Mouse (Mus musculus) intestine, embryonic 14.5 days (tissue): ENCODE data around the gene Gm44973. TPM values are rescaled to one million over a fixed set of nuclear protein-coding genes. Genes with fewer than 3 reads are reported as not detected.
"Not testable (repeated sequence)": the region's sequence is repeated elsewhere in the genome, so short reads cannot be mapped to it uniquely, and the experiment has no call there.

Experiments used
- ATAC-seq: fragments of 200-750 bp; cut with Nextera tagmentation; replicated peaks from 2 replicates; pipeline ENCODE4 v1.8.0; 2017; ENCODE audit warnings: low read depth, moderate number of reproducible peaks, moderate TSS enrichment, moderate library complexity; ENCODE audit not compliant: low FRiP score, low TSS enrichment
- DNase-seq: peaks from one replicate; pipeline ENCODE4 v3.0.0-alpha.2; 2018; ENCODE audit warnings: low spot score
- H3K27ac ChIP-seq: fragments of 300-500 bp; sonication (generic); 2 replicates; pipeline ENCODE4 v1.5.1; 2014; ENCODE audit warnings: low read depth, mild to moderate bottlenecking, control low read depth
- H3K27me3 ChIP-seq: fragments of 300-500 bp; sonication (generic); replicated peaks from 2 replicates; pipeline ENCODE4 v1.6.1; 2014; ENCODE audit warnings: low read length, control low read depth; ENCODE audit not compliant: control insufficient read depth, insufficient read depth
- H3K36me3 ChIP-seq: fragments of 300-500 bp; sonication (generic); 2 replicates; pipeline ENCODE4 v1.6.1; 2014; ENCODE audit warnings: low read length, control low read depth; ENCODE audit not compliant: control insufficient read depth, insufficient read depth
- H3K4me1 ChIP-seq: fragments of 300-500 bp; sonication (generic); replicated peaks from 2 replicates; pipeline ENCODE4 v1.6.1; 2014; ENCODE audit warnings: low read length, control low read depth, mixed read lengths; ENCODE audit not compliant: control insufficient read depth, insufficient read depth
- H3K4me2 ChIP-seq: fragments of 300-500 bp; sonication (generic); 2 replicates; pipeline ENCODE4 v1.6.1; 2014; ENCODE audit warnings: low read length
- H3K4me3 ChIP-seq: fragments of 300-500 bp; sonication (generic); 2 replicates; pipeline ENCODE4 v1.5.1; 2014; ENCODE audit warnings: low read depth, low read length, control low read depth, mixed read lengths
- H3K9ac ChIP-seq: fragments of 300-500 bp; sonication (generic); 2 replicates; pipeline ENCODE4 v1.6.1; 2014; ENCODE audit warnings: mild to moderate bottlenecking, low read length
- H3K9me3 ChIP-seq: fragments of 300-500 bp; sonication (generic); 2 replicates; pipeline ENCODE4 v1.6.1; 2016; ENCODE audit warnings: low read length, control low read depth; ENCODE audit not compliant: control insufficient read depth
- WGBS: fragments of 180-500 bp; shearing (Covaris S2); extraction: QIAGEN DNeasy Blood & Tissue Kit; methylation state at CpG from one replicate; pipeline ENCODE4 v1.1.7; 2014; 5-methylcytosine and 5-hydroxymethylcytosine counted together
- polyA plus RNA-seq: library from polyadenylated mRNA; unstranded; fragments of >200 nt; fragmentation: Nextera tagmentation; extraction: Ambion mirVana; gene quantifications from 2 replicates; pipeline ENCODE4 v1.2.1, GENCODE M21; 2014

Gene Gm44973
- polyA plus RNA-seq, 1 experiment from 2014 or later, result 2.0 TPM

DNA sequence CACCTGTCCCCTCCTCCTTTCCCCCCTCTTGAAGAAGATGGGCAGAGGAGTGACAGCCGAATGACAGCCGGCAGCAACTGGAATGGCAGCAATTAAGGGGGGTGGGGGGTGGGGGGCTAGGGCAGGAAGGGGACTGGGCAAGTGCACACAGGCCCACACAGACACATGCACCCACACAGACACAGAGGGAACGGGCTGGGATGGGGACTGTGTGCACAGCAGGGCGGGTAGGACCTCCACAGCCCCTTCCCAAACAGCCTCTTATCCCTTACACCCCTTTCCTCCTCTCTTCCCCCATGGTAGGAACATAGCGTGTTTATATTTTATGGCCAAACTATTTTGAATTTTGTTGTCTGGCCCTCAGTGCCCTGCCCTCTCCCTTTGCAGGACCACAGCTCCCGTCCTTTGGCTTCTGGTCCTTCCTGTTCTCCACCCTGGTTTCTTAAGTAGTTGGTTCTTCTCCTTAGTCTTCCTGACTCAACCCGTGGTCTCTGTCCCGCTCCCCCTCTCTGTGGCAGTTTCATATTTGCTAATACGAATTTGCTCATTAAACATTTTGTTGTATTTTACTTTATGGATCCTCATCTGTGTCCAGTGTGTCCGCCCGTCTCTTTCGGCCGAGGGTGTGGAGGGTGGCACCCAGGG, 64.2 kb downstream of the Gm44973 start:
- peak; percentile 16 for ATAC-seq
- peak overlapping the region; percentile 66 for H3K4me2 ChIP-seq
- H3K27ac ChIP-seq, result peak overlapping the region; percentile 92
- H3K9me3 ChIP-seq, DNase-seq, H3K27me3 ChIP-seq, H3K4me1 ChIP-seq: not testable (repeated sequence)
- WGBS, result 43% methylated on average over 9 of the region's 13 CpGs
- peaks cover 59% of the 10 kb centered on the region for H3K36me3 ChIP-seq
- peak overlapping the region; percentile 96 for H3K4me3 ChIP-seq
- H3K9ac ChIP-seq, result peak overlapping the region; percentile 95; the same call in 1 of the 2 replicates

GRCm38 (mm10) chr7:5080010-5080751, 64.9 kb downstream of the Gm44973 start, which contains the start of gene Epn1:
TSS of gene Epn1 (plus strand) at chr7:5080235.
- Histone ChIP-seq H3K27me3 (no peaks in the 10 kb centered on the region), H3K4me3 (peak within 1 kb of the TSS; percentile 96), H3K4me2 (peak within 1 kb of the TSS; percentile 66), H3K4me1 (peaks cover 10% of the 10 kb centered on the region), H3K36me3 (peaks cover 60% of the 10 kb centered on the region), H3K9ac (peak within 1 kb of the TSS; percentile 95), H3K27ac (peak within 1 kb of the TSS; percentile 92), H3K9me3 (no peaks in the 10 kb centered on the region)
- ATAC-seq (peak; percentile 96), DNase-seq (peak; percentile 95)
- under 1% methylated on average over 75 of the region's 81 CpGs for WGBS

DNA sequence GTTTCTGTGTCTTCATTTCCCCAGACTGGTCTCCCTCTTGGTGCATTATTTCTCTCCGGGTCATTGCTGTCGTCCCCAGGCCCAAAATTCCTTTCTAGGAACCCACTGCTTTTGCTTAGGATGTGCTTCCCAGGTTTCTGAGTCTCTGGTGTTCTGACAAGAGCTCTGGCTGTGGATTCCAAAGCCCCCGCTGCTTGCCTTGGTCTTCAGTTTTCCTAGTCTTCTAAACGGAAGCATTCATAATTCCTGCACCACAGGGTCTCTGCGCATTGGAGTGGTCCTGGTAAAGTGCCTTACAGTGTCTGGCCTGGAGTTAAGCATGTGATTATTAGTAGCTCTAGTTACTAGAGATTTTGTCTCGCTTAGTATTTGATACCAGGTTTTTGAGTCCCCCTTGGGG, 65.5 kb downstream of the Gm44973 start:
- Histone ChIP-seq H3K9ac (peak overlapping the region; percentile 95), H3K4me3 (peak overlapping the region; percentile 96)
- DNase-seq, result peak; percentile 71

DNA sequence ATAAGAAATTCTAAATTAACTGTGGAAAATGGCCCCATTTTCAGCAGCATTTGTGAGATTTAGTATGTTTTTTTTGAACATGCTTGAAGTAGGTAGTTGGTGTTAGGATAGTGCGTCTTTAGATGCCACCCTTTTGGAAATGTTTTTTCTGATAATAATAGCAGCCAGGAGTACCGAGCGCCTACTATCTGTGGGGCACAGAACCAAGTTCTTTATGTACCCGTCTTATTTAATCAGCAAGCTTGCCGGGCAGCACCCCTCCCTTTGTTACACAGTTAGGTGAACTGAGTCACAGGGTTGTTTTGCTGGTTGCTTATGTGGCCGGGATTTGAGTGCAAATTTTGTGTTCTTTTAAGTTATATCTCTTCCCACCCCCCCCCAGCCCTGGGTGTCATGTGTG, 65.9 kb downstream of the Gm44973 start:
- 68% methylated on average over 6 of the region's 6 CpGs for WGBS
- no peak overlapping the region for H3K27ac ChIP-seq
- peaks cover 10% of the 10 kb centered on the region for H3K4me1 ChIP-seq
- H3K4me2 ChIP-seq, result peak overlapping the region; percentile 66
- H3K27me3 ChIP-seq, result no peaks in the 10 kb centered on the region
- H3K9ac ChIP-seq, result peak overlapping the region; percentile 95
- DNase-seq, result no peak
- ATAC-seq, result no peak
- H3K4me3 ChIP-seq, result peak overlapping the region; percentile 96
- H3K9me3 ChIP-seq, result no peaks in the 10 kb centered on the region
- H3K36me3 ChIP-seq, result peaks cover 62% of the 10 kb centered on the region

More for the DNA sequence above, 65.5 kb downstream of the Gm44973 start:
- H3K27ac ChIP-seq, result peak overlapping the region; percentile 92; the same call in 1 of the 2 replicates
- no peaks in the 10 kb centered on the region for H3K9me3 ChIP-seq
- peaks cover 10% of the 10 kb centered on the region for H3K4me1 ChIP-seq
- peak overlapping the region; percentile 66 for H3K4me2 ChIP-seq
- no peaks in the 10 kb centered on the region for H3K27me3 ChIP-seq
- WGBS, result 14% methylated on average over 6 of the region's 6 CpGs
- no peak for ATAC-seq
- peaks cover 61% of the 10 kb centered on the region for H3K36me3 ChIP-seq

- Histone ChIP-seq H3K27ac (no peak overlapping the region), H3K4me2 (peak overlapping the region; percentile 66), H3K36me3 (peaks cover 59% of the 10 kb centered on the region), H3K4me3 (no peak overlapping the region), H3K9ac (no peak overlapping the region), H3K4me1 (peaks cover 10% of the 10 kb centered on the region), H3K27me3 (no peaks in the 10 kb centered on the region), H3K9me3 (no peaks in the 10 kb centered on the region)
- no peak for DNase-seq
- 97% methylated on average over 2 of the region's 2 CpGs for WGBS
- ATAC-seq, result no peak
Measured at GRCm38 (mm10) chr7:5081939-5082338, 66.6 kb downstream of the Gm44973 start.

Other genes with a start within 250 kb of the Gm44973 start
- not detected in 2 replicates for gene Fam71e2, start 244.2 kb upstream of the Gm44973 start, polyA plus RNA-seq
- gene Il11, start 232.6 kb upstream of the Gm44973 start, polyA plus RNA-seq, result 0.28 TPM in 1 of 2 replicates, not detected in the other
- gene Tmem190, start 232.6 kb upstream of the Gm44973 start, polyA plus RNA-seq, result 0.52 TPM in 1 of 2 replicates, not detected in the other
- gene Tmem238, start 225.8 kb upstream of the Gm44973 start, polyA plus RNA-seq, result 14.5 and 24.3 TPM in 2 replicates
- 293 and 321 TPM in 2 replicates for gene Rpl28, start 222.6 kb upstream of the Gm44973 start, polyA plus RNA-seq
- gene Ube2s, start 202.9 kb upstream of the Gm44973 start, polyA plus RNA-seq, result 354 and 371 TPM in 2 replicates
- gene Shisa7, start 170.8 kb upstream of the Gm44973 start, polyA plus RNA-seq, result 0.30 and 0.42 TPM in 2 replicates
- gene Isoc2b, start 145.2 kb upstream of the Gm44973 start, polyA plus RNA-seq, result 6.3 and 8.9 TPM in 2 replicates
- 0.96 and 1.0 TPM in 2 replicates for gene Isoc2a, start 138.3 kb upstream of the Gm44973 start, polyA plus RNA-seq
- gene Gm36210, start 109.0 kb upstream of the Gm44973 start, polyA plus RNA-seq, result not detected in 2 replicates
- 3.3 and 4.0 TPM in 2 replicates for gene Zfp628, start 100.3 kb upstream of the Gm44973 start, polyA plus RNA-seq
- 3.1 and 3.3 TPM in 2 replicates for gene Nat14, start 93.5 kb upstream of the Gm44973 start, polyA plus RNA-seq
- 3.7 and 4.0 TPM in 2 replicates for gene Ssc5d, start 89.7 kb upstream of the Gm44973 start, polyA plus RNA-seq
- 0.23 and 0.26 TPM in 2 replicates for gene Sbk2, start 51.1 kb upstream of the Gm44973 start, polyA plus RNA-seq
- 0.16 TPM in 1 of 2 replicates, not detected in the other for gene Sbk3, start 44.3 kb upstream of the Gm44973 start, polyA plus RNA-seq
- 30.6 and 35.4 TPM in 2 replicates for gene Zfp579, start 19.3 kb upstream of the Gm44973 start, polyA plus RNA-seq
- 15.7 and 16.0 TPM in 2 replicates for gene Zfp524, start 1.1 kb upstream of the Gm44973 start, polyA plus RNA-seq
- gene Fiz1, start 799 bp upstream of the Gm44973 start, polyA plus RNA-seq, result 37.5 and 40.3 TPM in 2 replicates
- gene Zfp865, start 4.9 kb downstream of the Gm44973 start, polyA plus RNA-seq, result 6.2 and 7.2 TPM in 2 replicates
- 15.1 and 17.1 TPM in 2 replicates for gene Ccdc106, start 5.1 kb downstream of the Gm44973 start, polyA plus RNA-seq
- not detected in 2 replicates for gene 4632433K11Rik, start 18.6 kb downstream of the Gm44973 start, polyA plus RNA-seq
- gene Zfp784, start 22.9 kb downstream of the Gm44973 start, polyA plus RNA-seq, result 4.8 and 6.3 TPM in 2 replicates
- gene Zfp580, start 36.0 kb downstream of the Gm44973 start, polyA plus RNA-seq, result 38.3 and 40.1 TPM in 2 replicates
- gene U2af2, start 46.6 kb downstream of the Gm44973 start, polyA plus RNA-seq, result 129 and 133 TPM in 2 replicates
- gene Epn1, start 64.7 kb downstream of the Gm44973 start, polyA plus RNA-seq, result 57.8 and 65.1 TPM in 2 replicates
- not detected in 2 replicates for gene Rfpl4, start 101.5 kb downstream of the Gm44973 start, polyA plus RNA-seq
- gene Rasl2-9, start 110.5 kb downstream of the Gm44973 start, polyA plus RNA-seq, result 0.54 and 0.72 TPM in 2 replicates
- gene Vmn1r55, start 134.2 kb downstream of the Gm44973 start, polyA plus RNA-seq, result not detected in 2 replicates
- gene Vmn1r56, start 181.3 kb downstream of the Gm44973 start, polyA plus RNA-seq, result not detected in 2 replicates
- not detected in 2 replicates for gene Vmn1r57, start 203.0 kb downstream of the Gm44973 start, polyA plus RNA-seq